Mouse (Mus musculus) G1E-ER4 (cell line): Measurements from ENCODE around the gene Gm10643. TPM values are rescaled to one million over a fixed set of nuclear protein-coding genes. Genes with fewer than 3 reads are reported as not detected.

Source experiments
- GATA1 ChIP-seq: IDR thresholded peaks from one replicate; pipeline ENCODE4 v1.8.0; 2012; ENCODE audit warnings: low read length, inconsistent platforms
- polyA plus RNA-seq: library from polyadenylated mRNA; stranded (reverse); fragments of >175 nt; gene quantifications from 2 replicates; pipeline ENCODE4 v1.2.3, GENCODE M21; 2012

The Gm10643 gene
- polyA plus RNA-seq, 1 experiment: 0.11 TPM

GRCm38 (mm10) chr8:84079206-84079605 is 14.3 kb upstream of the Gm10643 start:
- no peak for TF ChIP-seq GATA1

- TF ChIP-seq GATA1: no peak
Observed at GRCm38 (mm10) chr8:84076849-84077248, 11.9 kb upstream of the Gm10643 start.

- TF ChIP-seq GATA1: no peak
Observed at GRCm38 (mm10) chr8:84076412-84076811, 11.5 kb upstream of the Gm10643 start.

GRCm38 (mm10) chr8:84073230-84073976 is 8.5 kb upstream of the Gm10643 start:
- no peak for TF ChIP-seq GATA1

GRCm38 (mm10) chr8:84072321-84072720 is 7.4 kb upstream of the Gm10643 start:
- no peak for TF ChIP-seq GATA1

- no peak for TF ChIP-seq GATA1
Observed at GRCm38 (mm10) chr8:84071921-84072320, 7.0 kb upstream of the Gm10643 start.

- TF ChIP-seq GATA1: no peak
Observed at GRCm38 (mm10) chr8:84070667-84071066, 5.7 kb upstream of the Gm10643 start.

GRCm38 (mm10) chr8:84070241-84070640 is 5.3 kb upstream of the Gm10643 start:
- TF ChIP-seq GATA1: no peak

- TF ChIP-seq GATA1: no peak
Observed at GRCm38 (mm10) chr8:84069750-84070149, 4.8 kb upstream of the Gm10643 start.

GRCm38 (mm10) chr8:84069169-84069568 is 4.2 kb upstream of the Gm10643 start:
- no peak for TF ChIP-seq GATA1

- TF ChIP-seq GATA1: no peak
Observed at GRCm38 (mm10) chr8:84068316-84069035, 3.5 kb upstream of the Gm10643 start.

GRCm38 (mm10) chr8:84067911-84068310 is 3.0 kb upstream of the Gm10643 start:
- TF ChIP-seq GATA1: no peak

- TF ChIP-seq GATA1: no peak
Observed at GRCm38 (mm10) chr8:84067047-84067573, 2.2 kb upstream of the Gm10643 start.

- TF ChIP-seq GATA1: no peak
Observed at GRCm38 (mm10) chr8:84066291-84066930, 1.5 kb upstream of the Gm10643 start, which contains the start of gene Rfx1. TSS of gene Rfx1 (plus strand) at chr8:84066834.

GRCm38 (mm10) chr8:84065457-84066072 is 628 bp upstream of the Gm10643 start:
- no peak for TF ChIP-seq GATA1

GRCm38 (mm10) chr8:84063861-84064610 is 901 bp downstream of the Gm10643 start:
- no peak for TF ChIP-seq GATA1
